Mouse (Mus musculus): ENCODE data around the gene Sox5.
A peak's percentile ranks its signal among the peaks of the same experiment; 100 is the strongest.

Gene Sox5

DNA sequence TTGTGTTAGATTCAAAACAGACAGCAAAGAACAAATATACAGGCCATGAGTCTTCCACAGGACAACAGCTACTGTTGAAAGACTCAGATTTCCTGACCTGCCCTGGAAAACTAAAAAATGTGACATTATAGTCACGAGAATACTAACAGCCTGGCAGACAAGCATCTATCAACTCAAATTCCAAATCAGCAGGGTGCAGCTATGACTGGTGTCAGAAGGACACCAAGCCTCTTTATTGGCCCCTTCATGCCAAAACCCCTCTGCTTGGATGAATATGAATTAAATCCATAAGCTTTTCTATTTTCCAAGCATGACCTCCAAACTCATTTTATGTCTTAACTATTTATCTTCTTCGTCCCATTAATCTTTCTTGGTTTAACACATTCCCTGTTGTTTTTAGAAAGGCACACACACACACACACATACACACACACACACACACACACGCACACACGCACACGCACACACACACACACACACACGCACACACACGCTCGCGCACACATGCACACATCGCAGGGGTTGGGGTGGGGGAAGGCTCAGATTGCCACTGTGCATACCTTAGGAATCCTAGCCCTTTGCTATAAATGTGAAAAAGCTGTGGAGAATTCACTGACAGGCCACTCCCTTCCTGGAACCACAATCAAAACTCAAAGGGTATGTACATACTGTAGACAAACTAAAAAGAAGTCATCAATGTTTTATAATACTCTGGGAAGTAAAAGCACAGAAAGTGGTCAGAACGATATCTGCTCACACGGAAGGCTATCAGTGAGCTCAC lies 612.9 kb downstream of the Sox5 start:
- no peak for DNase-seq

DNA sequence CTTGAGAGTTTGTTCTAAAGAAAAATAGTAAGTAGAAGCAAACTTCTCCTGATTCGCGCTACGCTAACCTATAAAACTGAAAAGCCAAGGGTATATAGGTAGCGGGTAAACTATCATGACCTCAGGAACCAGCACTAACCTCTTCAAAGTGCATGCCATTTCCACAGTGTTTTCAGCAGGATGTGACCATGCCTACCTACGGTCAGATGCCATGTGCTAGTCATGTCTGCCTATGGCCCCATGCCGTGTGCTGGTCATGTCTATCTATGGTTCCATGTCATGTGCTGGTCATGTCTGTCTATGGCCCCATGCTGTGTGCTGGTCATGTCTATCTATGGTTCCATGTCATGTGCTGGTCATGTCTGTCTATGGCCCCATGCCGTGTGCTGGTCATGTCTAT lies 614.7 kb downstream of the Sox5 start:
- DNase-seq, result no peak

DNA sequence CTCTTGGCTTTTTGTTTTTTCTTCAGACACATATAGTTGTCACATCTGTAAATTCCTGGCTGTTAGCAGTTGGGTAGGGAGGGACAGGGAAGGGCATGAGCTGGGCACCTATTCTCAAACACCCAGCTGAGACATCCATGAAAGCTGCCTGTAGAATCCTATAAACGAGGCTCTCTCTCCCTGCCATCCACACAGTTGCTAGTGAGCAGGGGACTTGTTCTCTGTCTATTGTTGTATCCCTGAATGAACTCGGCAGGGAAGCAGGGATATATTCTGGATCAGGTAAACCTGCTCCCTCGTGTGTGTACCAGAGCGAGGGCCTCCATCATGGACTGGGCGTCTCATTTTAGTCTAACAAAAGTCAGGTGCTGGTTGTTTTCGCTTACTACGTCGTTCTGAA lies 615.1 kb downstream of the Sox5 start:
- DNase-seq, result no peak

DNA sequence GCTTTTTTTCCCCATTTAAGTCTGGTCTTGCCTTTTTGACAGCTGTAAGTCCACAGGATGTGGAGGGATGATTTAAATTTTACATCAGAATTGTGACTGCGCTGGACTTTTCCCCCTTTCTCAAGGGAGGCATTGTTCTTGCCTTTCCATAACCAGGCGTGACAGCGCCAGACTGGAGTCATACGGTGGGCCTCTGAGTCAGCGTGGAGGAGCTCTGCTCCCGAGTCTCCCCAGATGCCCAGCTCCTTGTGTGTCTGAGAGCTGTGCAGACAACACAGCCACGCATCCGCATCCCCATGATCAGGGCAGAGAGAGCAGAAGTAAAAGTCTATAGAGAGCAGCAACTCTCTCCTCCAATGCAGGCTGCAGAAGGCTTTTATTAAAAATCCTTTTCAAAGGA lies 615.7 kb downstream of the Sox5 start:
- DNase-seq, result no peak

DNA sequence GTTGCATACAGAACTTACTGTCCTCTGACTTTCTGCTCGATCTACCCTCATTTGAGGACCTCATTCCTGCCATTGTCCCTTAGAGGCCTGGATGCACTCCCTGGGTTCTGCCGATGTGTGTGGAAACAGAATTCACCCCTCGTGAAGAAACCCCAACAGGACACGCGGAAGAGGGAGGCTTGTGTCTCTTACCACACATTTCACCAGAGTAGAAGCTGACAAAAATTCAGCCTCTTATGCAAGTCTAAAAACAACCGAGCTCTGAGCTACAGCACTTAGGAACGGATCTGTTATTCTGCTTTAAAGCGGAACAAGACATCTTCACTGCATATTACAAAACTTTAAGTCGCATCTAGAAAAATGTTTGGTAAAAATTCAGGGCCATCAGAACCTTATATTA lies 618.3 kb downstream of the Sox5 start:
- DNase-seq, result no peak

DNA sequence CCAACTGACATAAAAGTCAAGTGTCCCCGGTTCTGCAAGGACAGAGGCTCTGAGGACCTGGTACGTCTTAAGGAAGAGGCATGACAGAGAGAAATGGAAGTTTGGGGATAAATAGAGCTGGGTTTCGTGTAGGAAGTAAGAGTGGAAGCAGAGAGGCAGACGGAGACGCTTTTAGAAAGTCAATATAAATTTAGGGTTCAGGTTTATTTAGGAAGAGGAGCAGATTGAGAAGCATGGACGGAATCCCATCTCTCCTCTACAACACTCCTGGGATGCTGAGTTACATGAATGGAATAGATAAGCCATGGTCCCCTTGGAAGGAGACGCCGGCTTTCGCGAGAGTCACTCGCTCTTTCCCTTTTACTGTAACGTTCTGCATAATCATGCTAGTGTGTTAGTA lies 623.1 kb downstream of the Sox5 start:
- no peak for DNase-seq

DNA sequence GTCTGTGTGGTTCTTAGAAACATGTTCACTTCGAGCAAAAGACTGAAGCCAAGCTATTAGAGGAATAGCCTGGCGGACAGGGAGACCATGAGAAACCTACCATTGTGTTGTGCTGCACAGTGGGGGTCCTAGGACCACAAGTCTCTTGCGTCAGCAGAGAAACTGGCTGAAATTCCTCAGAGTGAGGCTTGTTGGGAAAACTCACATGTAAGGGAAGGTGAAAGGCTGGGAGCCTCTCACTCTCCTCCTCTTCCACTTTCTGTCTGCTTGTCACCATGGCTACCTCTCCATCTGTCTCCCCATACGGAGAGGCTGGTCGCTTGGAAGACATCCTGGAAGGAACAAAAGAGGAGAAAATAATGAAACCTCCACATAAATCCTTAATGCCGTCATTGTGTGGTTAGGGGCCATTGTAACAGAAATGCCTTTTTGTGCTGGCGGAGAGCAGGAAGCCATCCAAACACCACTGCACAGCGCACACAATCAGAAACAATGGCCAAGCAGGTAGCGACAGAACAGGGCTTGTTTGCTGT lies 626.8 kb downstream of the Sox5 start:
- no peak for DNase-seq

DNA sequence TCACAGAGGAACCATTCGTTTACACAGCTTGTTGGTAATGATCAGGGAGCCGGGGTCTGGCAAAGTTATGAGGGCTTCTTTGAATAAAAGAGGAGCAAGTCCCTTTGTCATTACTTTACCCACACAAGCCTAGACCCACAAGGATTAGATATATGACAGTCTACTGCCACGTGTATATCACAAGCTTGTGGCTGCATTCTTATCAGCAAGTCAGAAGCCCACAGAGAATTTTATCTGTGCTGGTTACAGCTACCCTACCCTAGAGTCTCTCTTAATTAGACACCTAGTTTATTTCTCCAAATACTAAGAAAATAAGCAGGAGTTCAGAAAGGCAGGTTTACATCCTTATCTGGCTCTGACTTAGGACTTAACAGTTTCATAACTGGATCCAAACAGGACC lies 629.8 kb downstream of the Sox5 start:
- no peak for DNase-seq

DNA sequence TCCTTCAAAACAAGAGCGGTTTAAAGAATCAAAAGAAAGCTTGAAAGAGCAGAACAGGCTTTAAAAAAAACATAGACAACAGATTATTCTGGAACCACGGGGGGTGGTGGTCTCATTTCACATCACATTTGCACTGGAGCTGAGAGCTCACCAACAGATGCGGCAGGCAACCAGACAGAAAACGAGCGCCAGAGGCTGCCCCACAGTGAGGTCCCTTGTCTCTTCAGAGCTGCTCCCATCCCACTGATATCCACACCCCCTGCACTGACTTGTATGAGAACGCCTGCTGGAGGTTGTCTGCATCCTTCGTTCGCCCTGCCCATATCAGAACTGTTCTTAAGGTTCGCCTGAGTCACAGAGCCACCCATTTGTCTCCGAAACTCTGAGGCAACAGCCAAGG lies 630.7 kb downstream of the Sox5 start:
- DNase-seq, result no peak

DNA sequence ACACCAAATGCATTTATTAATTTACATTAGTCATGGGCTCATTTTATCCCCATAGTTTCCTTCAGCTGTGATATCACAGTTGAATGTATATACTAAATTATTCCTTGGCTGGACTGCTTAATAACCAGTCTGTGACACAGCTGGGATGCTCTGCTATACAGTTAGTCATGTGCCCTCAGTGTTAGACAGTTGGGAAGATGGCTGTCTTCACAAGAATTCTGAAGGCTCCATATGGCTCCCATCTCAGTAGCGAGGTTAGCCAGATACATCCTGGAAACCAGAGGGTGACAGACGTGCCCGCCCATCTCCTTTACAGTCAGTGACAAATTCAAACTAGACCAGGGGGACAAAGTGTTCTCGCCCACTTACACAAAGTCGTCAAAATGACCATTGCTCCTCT lies 644.4 kb downstream of the Sox5 start:
- no peak for DNase-seq

DNA sequence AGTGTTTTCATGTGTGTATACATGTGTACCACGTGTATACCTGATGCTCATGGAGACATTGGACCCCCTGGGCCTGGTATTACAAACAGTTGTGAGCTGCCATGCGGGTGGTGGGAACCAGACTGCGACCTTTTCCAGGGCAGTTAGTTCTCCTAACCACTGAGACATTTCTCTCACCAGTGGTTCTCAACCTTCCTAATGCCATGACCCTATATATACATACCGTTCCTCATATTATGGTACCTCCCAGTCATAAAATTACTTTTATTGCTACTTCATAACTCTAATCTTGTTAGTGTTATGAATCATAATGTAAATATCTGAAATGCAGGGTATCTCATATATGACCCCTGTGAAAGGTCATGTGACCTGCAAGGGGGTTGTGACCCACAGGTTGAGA lies 644.9 kb downstream of the Sox5 start:
- DNase-seq, result no peak

DNA sequence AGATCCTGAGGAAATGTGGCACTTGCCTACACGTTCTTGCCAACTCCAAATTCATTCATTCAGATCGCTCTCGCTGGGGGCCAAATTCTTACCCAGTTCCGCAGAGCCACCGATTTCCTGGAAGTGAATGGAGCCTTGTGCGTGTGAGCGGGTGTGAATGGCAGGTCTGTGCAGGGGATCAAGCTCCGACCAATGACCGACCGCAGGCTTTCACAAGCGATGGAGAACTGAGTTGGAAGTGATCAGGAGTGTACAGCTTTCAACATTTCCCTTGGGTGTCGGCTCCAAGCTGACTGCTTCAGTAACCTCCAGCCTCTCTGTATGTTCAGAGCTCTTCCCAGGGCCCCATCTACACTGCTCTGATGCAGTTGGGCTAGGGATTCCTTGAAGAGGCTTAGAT lies 651.9 kb downstream of the Sox5 start:
- DNase-seq, result no peak

DNA sequence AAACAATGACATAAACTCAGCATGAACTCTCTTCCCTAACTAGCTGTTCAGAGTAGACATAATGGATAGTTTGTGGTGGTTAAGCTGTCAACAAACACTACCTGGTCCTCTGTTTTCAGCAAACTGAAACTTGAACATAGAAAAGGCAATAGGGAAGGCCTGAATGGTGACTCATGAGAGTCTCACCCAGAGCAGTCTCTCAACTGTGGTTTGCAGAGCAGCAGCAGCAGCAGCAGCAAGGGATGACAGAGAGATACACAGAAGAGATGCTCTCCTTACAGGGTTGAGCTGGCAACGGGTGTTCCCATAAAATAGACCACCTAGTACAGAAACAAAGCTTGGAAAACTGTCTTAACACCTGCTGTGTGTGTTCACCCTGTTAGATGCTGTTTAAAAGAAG lies 661.8 kb downstream of the Sox5 start:
- DNase-seq, result no peak

DNA sequence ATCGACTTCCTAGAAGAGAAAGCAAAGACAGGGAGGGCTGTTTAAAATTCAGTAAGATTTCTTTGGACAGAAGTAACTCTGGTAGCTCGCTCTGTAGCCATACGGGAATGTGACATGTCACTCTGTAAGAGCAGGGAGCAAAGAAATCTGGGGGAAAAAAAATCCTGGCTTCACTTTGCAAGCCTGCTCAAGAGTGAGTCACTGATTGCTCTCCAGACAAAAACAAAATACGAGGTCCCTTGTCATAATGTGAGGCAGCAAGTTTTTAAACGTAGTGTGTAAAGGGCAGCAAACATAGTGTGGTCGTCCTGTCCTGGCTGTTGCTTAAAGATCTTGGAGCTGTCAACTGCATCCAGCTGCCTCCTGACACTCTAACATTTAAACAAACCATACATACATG lies 665.1 kb downstream of the Sox5 start:
- no peak for DNase-seq

DNA sequence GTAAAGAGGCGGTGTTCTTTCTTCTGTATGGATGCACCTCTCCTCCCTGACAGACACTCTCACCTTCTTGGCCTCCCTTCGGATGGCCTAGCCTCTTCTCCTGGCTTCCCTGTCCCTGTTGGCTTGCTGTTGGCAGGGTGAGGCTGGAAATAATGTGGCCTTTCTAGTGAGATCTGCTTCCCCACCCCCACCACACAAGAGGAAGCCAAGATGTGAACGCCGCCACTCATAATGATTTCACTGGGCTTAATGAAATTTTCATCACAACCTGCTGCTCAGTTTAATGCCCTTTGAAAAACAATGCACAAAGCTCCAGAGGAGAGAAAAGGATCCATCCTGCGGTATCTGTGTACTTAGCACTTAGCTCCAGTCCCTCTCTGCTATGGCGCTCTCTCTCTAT lies 670.2 kb downstream of the Sox5 start:
- DNase-seq, result no peak

DNA sequence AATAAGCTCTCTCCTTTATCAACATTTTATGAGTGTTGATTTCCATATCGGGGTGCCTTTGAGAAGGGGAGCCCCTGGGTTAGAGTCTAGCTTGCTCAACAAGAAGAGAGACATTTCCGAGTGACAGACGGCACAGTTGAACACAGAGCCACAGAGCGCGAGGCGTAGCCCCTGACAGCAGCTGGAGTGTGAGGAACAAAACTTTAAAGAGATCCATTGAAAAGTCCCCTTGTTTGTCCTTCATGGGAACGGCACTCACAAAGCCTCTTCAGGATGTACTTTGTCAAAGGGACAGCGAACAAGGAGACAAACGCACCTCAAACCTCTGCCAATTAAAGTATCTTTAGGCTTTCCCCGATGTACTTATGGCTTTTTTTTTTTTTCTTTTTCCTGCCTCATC lies 674.9 kb downstream of the Sox5 start:
- DNase-seq, result no peak

DNA sequence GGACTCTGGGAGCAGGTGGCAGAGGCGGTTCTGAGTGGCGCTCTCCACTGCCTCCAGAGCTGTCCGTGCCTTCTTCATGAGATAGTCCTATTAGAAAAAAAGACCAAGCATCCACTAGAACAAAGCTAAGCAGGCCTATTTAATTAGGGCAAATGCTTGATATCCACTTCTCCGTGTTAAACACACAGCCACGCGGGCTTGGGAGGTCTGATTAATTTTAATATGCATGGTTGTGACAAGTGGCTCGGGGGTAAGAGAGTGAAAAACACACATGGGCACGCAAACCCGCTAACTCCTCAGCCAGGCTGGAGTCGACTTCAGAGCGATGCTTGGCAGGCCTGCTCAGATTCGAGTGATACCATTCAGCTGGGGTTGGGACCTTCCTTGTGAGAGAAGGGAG lies 676.1 kb downstream of the Sox5 start:
- DNase-seq, result no peak

DNA sequence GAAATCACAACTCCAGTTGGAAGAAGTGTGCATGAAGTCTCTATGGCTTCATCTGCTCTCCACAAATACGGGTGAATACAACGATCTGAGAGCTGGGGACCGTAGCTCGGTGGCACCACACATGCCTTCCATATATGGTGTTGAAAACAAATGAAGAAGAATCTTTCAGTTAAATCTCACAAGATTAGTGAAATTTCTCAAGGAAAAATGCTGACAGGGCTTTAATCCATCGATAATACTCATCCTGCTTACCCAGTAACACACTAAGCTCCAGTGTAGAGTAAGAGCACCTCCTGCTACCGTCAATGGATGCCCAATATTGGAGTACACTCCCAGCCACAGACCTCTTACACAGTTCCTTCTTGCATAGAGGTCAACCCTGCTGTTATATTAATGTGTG lies 678.2 kb downstream of the Sox5 start:
- DNase-seq, result no peak

DNA sequence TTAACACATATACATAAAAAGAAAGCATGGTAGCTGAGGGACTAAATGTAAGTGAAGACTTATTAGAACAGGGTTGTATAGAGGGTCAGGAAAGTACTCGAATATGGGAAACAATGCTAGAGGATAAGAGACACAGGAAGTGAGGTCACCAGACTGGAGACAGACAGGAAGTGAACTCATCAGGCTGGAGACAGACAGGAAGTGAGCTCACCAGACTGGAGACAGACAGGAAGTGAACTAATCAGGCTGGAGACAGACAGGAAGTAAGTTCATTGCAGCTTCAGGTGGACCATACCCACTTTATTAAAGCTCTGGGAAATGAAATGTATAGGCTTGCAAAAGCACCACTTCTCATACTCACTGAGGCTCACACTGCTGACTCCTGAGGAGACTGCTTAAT lies 680.9 kb downstream of the Sox5 start:
- DNase-seq, result peak; percentile 2 to 3

DNA sequence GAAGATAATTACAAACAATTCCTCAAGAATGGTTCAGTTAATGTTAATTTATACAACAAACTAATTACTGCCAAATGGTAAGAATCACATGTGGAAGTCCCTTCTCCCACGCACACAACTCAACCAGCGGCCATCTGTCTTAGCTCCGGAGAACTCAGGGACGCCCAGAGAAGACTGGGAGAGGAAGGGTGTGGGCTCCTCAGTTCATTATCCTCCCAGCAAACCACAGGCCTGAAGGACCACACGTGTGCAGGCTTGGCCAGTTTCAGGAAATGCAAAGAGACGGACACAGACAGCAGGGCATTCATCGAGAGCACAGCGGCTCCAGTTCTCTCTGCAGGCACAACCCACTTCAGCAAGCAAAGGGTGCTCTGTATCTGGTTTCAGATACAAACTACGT lies 683.7 kb downstream of the Sox5 start:
- DNase-seq, result no peak

DNA sequence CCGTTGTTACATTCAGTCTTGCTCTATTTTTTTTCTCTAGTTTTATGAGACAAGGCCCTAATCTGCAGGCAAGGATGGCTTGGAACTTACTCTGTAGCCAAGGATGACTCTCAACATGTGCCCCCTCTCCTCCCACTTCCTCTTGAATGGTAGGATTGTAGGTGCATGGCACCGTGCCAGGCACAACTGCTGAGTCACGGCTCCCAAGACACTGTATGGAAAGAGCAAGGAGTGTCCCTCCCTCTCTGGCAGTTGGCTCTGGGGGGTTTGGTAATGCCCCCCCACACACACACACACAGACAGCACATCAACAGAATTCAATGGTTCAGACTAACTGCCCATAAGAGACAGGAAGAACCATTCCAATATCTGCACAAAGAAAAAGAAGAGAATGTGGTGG lies 693.5 kb downstream of the Sox5 start:
- DNase-seq, result no peak

DNA sequence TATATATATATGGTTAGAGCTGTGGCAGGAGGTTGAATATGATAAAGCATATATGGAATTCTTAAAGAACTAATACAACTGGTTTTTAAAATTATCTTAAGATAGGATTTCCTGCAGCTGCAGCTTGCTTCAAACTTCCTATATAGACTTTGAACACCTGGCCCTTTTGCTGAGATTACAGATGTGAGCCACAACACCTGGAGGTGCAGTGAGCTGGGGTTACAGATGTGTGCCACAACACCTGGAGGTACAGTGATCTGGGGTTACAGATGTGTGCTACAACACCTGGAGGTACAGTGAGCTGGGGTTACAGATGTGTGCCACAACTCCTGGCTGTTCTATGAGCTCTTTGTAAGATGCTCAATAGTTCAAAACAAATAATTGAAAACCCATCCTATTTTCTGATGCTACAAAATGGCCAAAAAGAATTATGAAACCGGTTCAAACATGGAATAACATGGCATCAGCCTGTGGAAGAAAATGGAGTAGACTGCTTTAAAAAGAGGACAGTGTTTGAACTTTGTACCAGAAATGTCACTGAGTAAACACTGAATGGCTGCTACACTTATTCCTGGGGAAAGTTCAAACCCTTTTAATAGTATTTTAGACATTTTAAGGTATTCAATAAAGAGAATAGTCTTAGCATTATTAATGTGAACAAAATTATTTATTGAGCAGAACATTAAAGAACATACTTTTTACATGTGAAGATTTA lies 695.5 kb downstream of the Sox5 start:
- no peak for DNase-seq

DNA sequence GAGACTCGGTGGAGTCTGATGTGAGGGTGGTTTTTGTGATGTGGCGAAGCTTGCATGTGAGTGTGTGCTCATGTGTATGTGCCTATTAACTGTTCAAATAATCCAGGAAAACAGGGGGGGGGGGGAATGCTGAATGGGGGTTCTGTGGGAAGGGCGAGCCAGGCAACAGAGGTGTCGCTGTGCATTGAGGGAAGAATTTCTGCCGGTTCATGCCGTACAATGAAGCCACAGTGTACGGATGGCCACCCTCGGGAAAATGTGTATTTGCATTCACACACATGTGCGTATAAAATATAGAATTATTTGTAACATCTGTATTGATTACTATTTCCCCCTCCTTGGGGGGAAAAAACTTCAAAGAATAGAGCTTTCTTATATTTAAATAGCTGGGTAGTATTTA lies 699.5 kb downstream of the Sox5 start:
- DNase-seq, result no peak

DNA sequence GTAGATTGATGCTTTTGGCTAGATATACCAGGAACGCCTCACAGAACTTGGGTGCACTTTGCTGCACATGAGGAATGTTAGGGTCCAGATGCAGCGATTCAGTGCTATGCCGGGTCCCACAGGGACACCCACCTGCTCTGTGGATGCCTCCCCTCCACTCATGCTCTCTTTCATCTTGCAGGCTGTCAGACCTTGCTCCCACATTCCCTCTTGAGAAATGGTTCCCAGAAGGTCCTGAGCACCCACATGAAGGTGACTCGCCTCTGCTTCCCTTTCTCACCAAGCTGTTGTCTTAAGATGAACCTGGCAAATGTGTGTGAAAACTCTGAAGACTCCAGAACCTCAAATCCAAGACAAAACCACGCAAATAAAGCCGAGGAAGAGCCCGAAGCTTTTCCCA lies 704.0 kb downstream of the Sox5 start:
- DNase-seq, result no peak

DNA sequence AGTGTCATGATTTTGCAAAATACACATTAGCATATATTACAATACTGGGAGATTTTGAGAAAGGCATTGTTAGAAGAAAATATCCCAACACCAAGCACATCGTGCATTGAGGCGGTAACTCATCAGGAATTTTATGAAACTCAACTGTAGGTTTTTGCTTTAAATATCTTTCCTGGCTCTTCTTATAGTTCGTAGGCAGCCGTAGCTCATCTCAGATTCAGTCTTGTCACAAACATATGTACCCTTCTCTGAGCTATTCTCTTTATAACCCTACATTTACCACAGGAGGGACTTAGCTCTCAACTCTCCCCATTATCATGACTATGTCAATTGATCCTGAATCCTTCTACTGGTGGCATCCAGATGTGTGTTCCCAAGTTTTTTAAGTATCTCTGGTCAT lies 705.4 kb downstream of the Sox5 start:
- DNase-seq, result no peak

All from B cell, adult 2 months (primary cell).